ENCODE assay signal across 19 mouse cellular contexts in the genomic region with DNA sequence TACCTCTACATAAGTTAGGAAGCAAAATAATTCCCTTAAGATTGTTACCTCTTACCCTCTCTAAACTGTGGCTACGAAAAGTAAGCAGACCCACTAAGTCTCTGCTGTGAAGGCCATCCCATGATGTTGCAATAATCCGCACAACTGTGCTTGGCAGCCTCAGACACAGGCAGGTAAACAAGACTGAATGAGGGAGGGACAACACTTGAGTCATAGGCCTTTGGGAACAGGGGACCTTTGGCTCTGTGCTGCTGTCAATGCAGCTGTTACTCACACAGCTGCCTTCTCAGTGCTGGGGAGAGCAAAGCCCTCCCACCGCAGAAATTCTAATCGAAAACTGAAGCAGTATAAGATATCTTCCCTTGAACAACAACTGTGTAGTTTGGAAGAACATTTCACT. TPM values are rescaled to one million over a fixed set of nuclear protein-coding genes. Genes with fewer than 3 reads are reported as not detected.
DNase-seq lines count a peak whose midpoint lies in the region; ATAC-seq and TF ChIP-seq lines count a peak whose summit lies in the region.
"Had no signal": no experiment of that assay in that cellular context is flagged by ENCODE, and none has a peak within 500 bp of the region (broad histone marks: within the 10 kb centered on the region; RNA-seq: fewer than 3 reads in every experiment).

No protein-coding gene starts in this region.

- no peak overlapping the region for H3K9ac ChIP-seq in embryonic facial prominence, embryonic 14.5 days (ENCODE audit: low read depth, low read length)
- no peak overlapping the region for H3K9ac ChIP-seq in midbrain, embryonic 11.5 days (ENCODE audit: low read length)
- H3K9ac ChIP-seq in midbrain, embryonic 16.5 days (ENCODE audit: low read depth, low read length), result no peak overlapping the region
- no peak overlapping the region for H3K9ac ChIP-seq in liver, embryonic 14.5 days (replicated peaks)
- H3K9ac ChIP-seq: embryonic facial prominence, embryonic 13.5 days; limb, embryonic 13.5 days had no signal

- H3K9me3 ChIP-seq in embryonic facial prominence, embryonic 14.5 days (ENCODE audit: control insufficient read depth, low read length), result peaks cover 9% of the 10 kb centered on the region; the same call in 1 of the 2 replicates
- H3K9me3 ChIP-seq in embryonic facial prominence, embryonic 10.5 days, result peaks cover 8% of the 10 kb centered on the region; the same call in 1 of the 2 replicates
- H3K9me3 ChIP-seq in midbrain, embryonic 11.5 days (ENCODE audit: control insufficient read depth, low read length), result no peaks in the 10 kb centered on the region
- no peaks in the 10 kb centered on the region for H3K9me3 ChIP-seq in midbrain, embryonic 16.5 days (replicated peaks; ENCODE audit: control insufficient read depth, low read length, poor library complexity, severe bottlenecking)
- H3K9me3 ChIP-seq in liver, embryonic 14.5 days (ENCODE audit: control insufficient read depth, low read length), result no peaks in the 10 kb centered on the region

- H3K36me3 ChIP-seq in embryonic facial prominence, embryonic 14.5 days (ENCODE audit: control insufficient read depth, insufficient read depth, low read length), result no peaks in the 10 kb centered on the region
- no peaks in the 10 kb centered on the region for H3K36me3 ChIP-seq in embryonic facial prominence, embryonic 10.5 days (replicated peaks)
- no peaks in the 10 kb centered on the region for H3K36me3 ChIP-seq in midbrain, embryonic 11.5 days (ENCODE audit: control insufficient read depth, insufficient read depth, low read length)
- no peaks in the 10 kb centered on the region for H3K36me3 ChIP-seq in midbrain, embryonic 16.5 days (ENCODE audit: control insufficient read depth, insufficient read depth, low read length)
- no peaks in the 10 kb centered on the region for H3K36me3 ChIP-seq in liver, embryonic 14.5 days (replicated peaks; ENCODE audit: control insufficient read depth, insufficient read depth, low read depth)
- H3K36me3 ChIP-seq: embryonic facial prominence, embryonic 13.5 days; limb, embryonic 13.5 days; midbrain, embryonic 10.5 days had no signal

- H3K4me1 ChIP-seq in embryonic facial prominence, embryonic 14.5 days (ENCODE audit: control insufficient read depth, insufficient read depth, low read length), result peaks cover 9% of the 10 kb centered on the region
- peaks cover 5% of the 10 kb centered on the region for H3K4me1 ChIP-seq in embryonic facial prominence, embryonic 10.5 days
- H3K4me1 ChIP-seq in midbrain, embryonic 11.5 days (ENCODE audit: control insufficient read depth, insufficient read depth, low read length), result peaks cover 5% of the 10 kb centered on the region; the same call in 1 of the 2 replicates
- H3K4me1 ChIP-seq in midbrain, embryonic 16.5 days (ENCODE audit: control insufficient read depth, insufficient read depth, low read length), result 0 out of 2 replicates have a peak, but pooled peaks cover 3% of the 10 kb centered on the region
- H3K4me1 ChIP-seq in liver, embryonic 14.5 days (replicated peaks; ENCODE audit: control insufficient read depth in 2 of 2, insufficient read depth in 2 of 2, low read length in 1 of 2), result peaks cover 0 to 11% of the 10 kb centered on the region in 2 experiments; a peak in 2 of 4 replicates

- no peak for TF ChIP-seq EP300 in liver, embryonic 14.5 days (IDR thresholded peaks at IDR 0.05; ENCODE audit: low read depth)

- no peaks in the 10 kb centered on the region for H3K27me3 ChIP-seq in embryonic facial prominence, embryonic 14.5 days (replicated peaks; ENCODE audit: control insufficient read depth, insufficient read depth, low read length)
- H3K27me3 ChIP-seq in embryonic facial prominence, embryonic 10.5 days (replicated peaks; ENCODE audit: low read depth, poor library complexity, severe bottlenecking), result no peaks in the 10 kb centered on the region
- H3K27me3 ChIP-seq in midbrain, embryonic 11.5 days (ENCODE audit: control insufficient read depth, insufficient read depth, low read length), result no peaks in the 10 kb centered on the region
- no peaks in the 10 kb centered on the region for H3K27me3 ChIP-seq in midbrain, embryonic 16.5 days (ENCODE audit: control insufficient read depth, insufficient read depth, low read depth, low read length)
- no peaks in the 10 kb centered on the region for H3K27me3 ChIP-seq in liver, embryonic 14.5 days (ENCODE audit: control insufficient read depth, insufficient read depth, low read length)
- H3K27me3 ChIP-seq: embryonic facial prominence, embryonic 13.5 days; limb, embryonic 13.5 days had no signal

- no peak overlapping the region for H3K4me2 ChIP-seq in embryonic facial prominence, embryonic 14.5 days (ENCODE audit: low read depth, low read length)
- H3K4me2 ChIP-seq in midbrain, embryonic 11.5 days, result no peak overlapping the region
- H3K4me2 ChIP-seq in midbrain, embryonic 16.5 days (ENCODE audit: low read length), result no peak overlapping the region
- no peak overlapping the region for H3K4me2 ChIP-seq in liver, embryonic 14.5 days (ENCODE audit: low read depth)
- H3K4me2 ChIP-seq: embryonic facial prominence, embryonic 13.5 days; heart, embryonic 11.5 days; limb, embryonic 13.5 days had no signal

- WGBS in embryonic facial prominence, embryonic 14.5 days, result 58% methylated on average over 4 of the region's 4 CpGs
- 86% methylated on average over 4 of the region's 4 CpGs for WGBS in embryonic facial prominence, embryonic 10.5 days
- 93% methylated on average over 4 of the region's 4 CpGs for WGBS in midbrain, embryonic 11.5 days
- 90% methylated on average over 4 of the region's 4 CpGs for WGBS in midbrain, embryonic 16.5 days
- 60% methylated on average over 4 of the region's 4 CpGs for WGBS in liver, embryonic 14.5 days (ENCODE audit: insufficient replicate concordance)

- TF ChIP-seq CTCF in liver, embryonic 14.5 days (IDR thresholded peaks at IDR 0.05; ENCODE audit: low read depth), result no peak

- ATAC-seq in embryonic facial prominence, embryonic 14.5 days (ENCODE audit: low read depth), result peak; percentile 20
- no peak for ATAC-seq in midbrain, embryonic 11.5 days (ENCODE audit: low FRiP score)
- ATAC-seq in midbrain, embryonic 16.5 days, result no peak
- peak; percentile 57; the same call in 1 of the 2 replicates for ATAC-seq in liver, embryonic 14.5 days (ENCODE audit: insufficient read depth)
- no peak for ATAC-seq in erythroblast, adult 5-6 weeks (replicated peaks; ENCODE audit: low FRiP score, poor library complexity, severe bottlenecking)
- ATAC-seq: forebrain, embryonic 14.5 days had no signal

- no peak overlapping the region for H3K4me3 ChIP-seq in embryonic facial prominence, embryonic 14.5 days (ENCODE audit: low read depth, low read length)
- H3K4me3 ChIP-seq in embryonic facial prominence, embryonic 10.5 days, result no peak overlapping the region
- no peak overlapping the region for H3K4me3 ChIP-seq in midbrain, embryonic 11.5 days (ENCODE audit: low read depth, low read length)
- no peak overlapping the region for H3K4me3 ChIP-seq in midbrain, embryonic 16.5 days (ENCODE audit: low read depth, low read length)
- H3K4me3 ChIP-seq in liver, embryonic 14.5 days (ENCODE audit: insufficient read depth in 1 of 2, low read depth in 2 of 2, low read length in 2 of 2), result no peak overlapping the region
- H3K4me3 ChIP-seq: embryonic facial prominence, embryonic 13.5 days; gastrocnemius, adult 2 months; limb, embryonic 13.5 days; midbrain, embryonic 10.5 days; myocyte had no signal

- peak; percentile 61 for DNase-seq in embryonic facial prominence, embryonic 14.5 days (ENCODE audit: low spot score)
- DNase-seq in embryonic facial prominence, embryonic 10.5 days (ENCODE audit: low spot score), result no peak
- DNase-seq in midbrain, embryonic 11.5 days (ENCODE audit: low spot score, missing footprints), result peak; percentile 35
- peak in 1 of 3 experiments; percentile 20 for DNase-seq in liver, embryonic 14.5 days (ENCODE audit: low read depth in 3 of 3, low spot score in 3 of 3)
- no peak for DNase-seq in gastrocnemius, postnatal 10 days
- DNase-seq in frontal cortex, postnatal 25 days (ENCODE audit: low spot score in 2 of 2), result no peak
- DNase-seq: adrenal gland, postnatal 25 days; cerebellum, postnatal 25 days; gastrocnemius, adult 2 months; kidney, adult 18-20 months; kidney, postnatal 36 days had no signal

- no peak overlapping the region for H3K27ac ChIP-seq in embryonic facial prominence, embryonic 14.5 days (replicated peaks; ENCODE audit: low read depth, low read length)
- H3K27ac ChIP-seq in embryonic facial prominence, embryonic 10.5 days (replicated peaks), result no peak overlapping the region
- no peak overlapping the region for H3K27ac ChIP-seq in midbrain, embryonic 11.5 days (ENCODE audit: low read depth, low read length)
- H3K27ac ChIP-seq in midbrain, embryonic 16.5 days (ENCODE audit: low read length), result no peak overlapping the region
- H3K27ac ChIP-seq in liver, embryonic 14.5 days, result no peak overlapping the region
- H3K27ac ChIP-seq: embryonic facial prominence, embryonic 13.5 days; gastrocnemius, adult 2 months; limb, embryonic 13.5 days; midbrain, embryonic 10.5 days had no signal

RNA-seq across cellular contexts. Expression of gene Tec, which starts 10.5 kb away (rescaled TPM):
- 7.8 and 7.9 TPM in 2 replicates for polyA plus RNA-seq in embryonic facial prominence, embryonic 14.5 days (2014; fragmentation: Nextera tagmentation; extraction: Ambion mirVana)
- 1.5 and 1.8 TPM in 2 replicates for polyA plus RNA-seq in embryonic facial prominence, embryonic 10.5 days (2016; fragmentation: Nextera tagmentation; extraction: Ambion mirVana)
- polyA plus RNA-seq in midbrain, embryonic 11.5 days (2014; fragmentation: Nextera tagmentation; extraction: Ambion mirVana), result 3.3 and 4.5 TPM in 2 replicates
- polyA plus RNA-seq in midbrain, embryonic 16.5 days (2015; fragmentation: Nextera tagmentation; extraction: Ambion mirVana), result 4.6 and 5.4 TPM in 2 replicates
- polyA plus RNA-seq in liver, embryonic 14.5 days (2012; rRNA removed), result 1.4 and 1.9 TPM in 2 replicates
- polyA plus RNA-seq in liver, embryonic 14.5 days (2014; fragmentation: Nextera tagmentation; extraction: Ambion mirVana), result 3.3 TPM in 2 replicates
- 1 to 10 TPM; 2.3 to 4.3 TPM for total RNA-seq in gastrocnemius, postnatal 10 days (2021)
- 1.7 and 5.6 TPM in 2 replicates for total RNA-seq in erythroblast, adult 5-6 weeks (2015; ENCODE audit: low replicate concordance)
- 5.4 and 6.3 TPM in 2 replicates for total RNA-seq in erythroblast, adult 5-6 weeks (2017; ENCODE audit: low replicate concordance)

RNA-seq across cellular contexts. Expression of gene Slain2, which starts 56.3 kb away (rescaled TPM):
- 24.9 and 25.5 TPM in 2 replicates for polyA plus RNA-seq in embryonic facial prominence, embryonic 14.5 days (2014; fragmentation: Nextera tagmentation; extraction: Ambion mirVana)
- polyA plus RNA-seq in embryonic facial prominence, embryonic 10.5 days (2016; fragmentation: Nextera tagmentation; extraction: Ambion mirVana), result 15.3 and 16.3 TPM in 2 replicates
- 27.5 and 28.2 TPM in 2 replicates for polyA plus RNA-seq in midbrain, embryonic 11.5 days (2014; fragmentation: Nextera tagmentation; extraction: Ambion mirVana)
- 15.1 and 15.2 TPM in 2 replicates for polyA plus RNA-seq in midbrain, embryonic 16.5 days (2015; fragmentation: Nextera tagmentation; extraction: Ambion mirVana)
- polyA plus RNA-seq in liver, embryonic 14.5 days (2012; rRNA removed), result 3.8 and 4.5 TPM in 2 replicates
- polyA plus RNA-seq in liver, embryonic 14.5 days (2014; fragmentation: Nextera tagmentation; extraction: Ambion mirVana), result 5.4 and 6.0 TPM in 2 replicates
- 10 to 100 TPM; 80.4 to 87.9 TPM for total RNA-seq in gastrocnemius, postnatal 10 days (2021)
- 10.0 and 12.3 TPM in 2 replicates for total RNA-seq in erythroblast, adult 5-6 weeks (2015; ENCODE audit: low replicate concordance)
- 10.5 and 12.0 TPM in 2 replicates for total RNA-seq in erythroblast, adult 5-6 weeks (2017; ENCODE audit: low replicate concordance)

Comparison
In these comparisons a context has a peak if more than half of its experiments do, and no peak if none do; other contexts are left out.
1. DNase-seq: peak in embryonic facial prominence, embryonic 14.5 days (single experiment) and midbrain, embryonic 11.5 days (single experiment); none in embryonic facial prominence, embryonic 10.5 days (single experiment), gastrocnemius, postnatal 10 days (single experiment) and frontal cortex, postnatal 25 days (0 of 2).
2. ATAC-seq: peak in embryonic facial prominence, embryonic 14.5 days (single experiment) and liver, embryonic 14.5 days (single experiment); none in midbrain, embryonic 11.5 days (single experiment), midbrain, embryonic 16.5 days (single experiment) and erythroblast, adult 5-6 weeks (single experiment).